Mouse (Mus musculus) liver, postnatal 0 days (tissue): Measurements from ENCODE around the gene Cry2. TPM values are rescaled to one million over a fixed set of nuclear protein-coding genes. Genes with fewer than 3 reads are reported as not detected.

Source experiments
- ATAC-seq: fragments of 200-750 bp; cut with Nextera tagmentation; 2 replicates; pipeline ENCODE4 v1.8.0; 2017; ENCODE audit warnings: mild to moderate bottlenecking, moderate library complexity
- DNase-seq: peaks from one replicate; pipeline ENCODE4 v3.0.0-alpha.2; 2016
- H3K27ac ChIP-seq: fragments of 300-500 bp; sonication (generic); 2 replicates; pipeline ENCODE4 v1.5.1; 2014; ENCODE audit warnings: antibody characterized with exemption, moderate library complexity, mild to moderate bottlenecking, low read depth
- H3K27me3 ChIP-seq: fragments of 300-500 bp; sonication (generic); 2 replicates; pipeline ENCODE4 v1.6.1; 2014; ENCODE audit warnings: low read length, control low read depth, mixed read lengths; ENCODE audit not compliant: insufficient read depth
- H3K36me3 ChIP-seq: fragments of 300-500 bp; sonication (generic); replicated peaks from 2 replicates; pipeline ENCODE4 v1.6.1; 2014; ENCODE audit warnings: mild to moderate bottlenecking, control low read depth, low read length, moderate library complexity, mixed read lengths; ENCODE audit not compliant: insufficient read depth
- H3K4me1 ChIP-seq: fragments of 300-500 bp; sonication (generic); 2 replicates; pipeline ENCODE4 v1.6.1; 2014; ENCODE audit warnings: antibody characterized with exemption, mild to moderate bottlenecking, control low read depth; ENCODE audit not compliant: insufficient read depth
- H3K4me2 ChIP-seq: fragments of 300-500 bp; sonication (generic); 2 replicates; pipeline ENCODE4 v1.6.1; 2014; ENCODE audit warnings: low read depth, mild to moderate bottlenecking, low read length, moderate library complexity, mixed read lengths
- H3K4me3 ChIP-seq: fragments of 300-500 bp; sonication (generic); 2 replicates; pipeline ENCODE4 v1.5.1; 2014; ENCODE audit warnings: low read depth, low read length
- H3K9ac ChIP-seq: fragments of 300-500 bp; sonication (generic); replicated peaks from 2 replicates; pipeline ENCODE4 v1.6.1; 2014; ENCODE audit warnings: mild to moderate bottlenecking, moderate library complexity
- H3K9me3 ChIP-seq: fragments of 300-500 bp; sonication (generic); 2 replicates; pipeline ENCODE4 v1.6.1; 2016; ENCODE audit warnings: mild to moderate bottlenecking, control low read depth, low read length, mixed read lengths
- CTCF ChIP-seq: sonication (generic); IDR thresholded peaks from 2 replicates; pipeline ENCODE4 v1.5.1; 2016; ENCODE audit warnings: antibody characterized with exemption, low read depth
- EP300 ChIP-seq: IDR thresholded peaks from 2 replicates; pipeline ENCODE4 v1.6.1; 2016; ENCODE audit warnings: antibody characterized with exemption, low read depth, mild to moderate bottlenecking
- WGBS: fragments of 180-500 bp; shearing (Covaris S2); extraction: QIAGEN DNeasy Blood & Tissue Kit; methylation state at CpG from one replicate; pipeline ENCODE4 v1.1.7; 2014; ENCODE audit not compliant: insufficient replicate concordance; 5-methylcytosine and 5-hydroxymethylcytosine counted together
- polyA plus RNA-seq: library from polyadenylated mRNA; unstranded; fragments of >200 nt; fragmentation: Nextera tagmentation; extraction: Ambion mirVana; gene quantifications from 2 replicates; pipeline ENCODE4 v1.2.1, GENCODE M21; 2015

Cry2 gene
- polyA plus RNA-seq, 1 experiment from 2014 or later = 11.9 TPM

GRCm38 (mm10) chr2:92447121-92447740 is 13.4 kb upstream of the Cry2 start:
- no peaks in the 10 kb centered on the region for H3K27me3 ChIP-seq
- H3K4me3 ChIP-seq = no peak overlapping the region
- H3K4me1 ChIP-seq = peaks cover 24% of the 10 kb centered on the region
- no peaks in the 10 kb centered on the region for H3K9me3 ChIP-seq
- TF ChIP-seq EP300 (no peak), CTCF (0 out of 2 replicates have a peak, but pooled peaks have one; percentile 18)
- no peaks in the 10 kb centered on the region for H3K36me3 ChIP-seq
- 70% methylated on average over 7 of the region's 7 CpGs for WGBS
- H3K27ac ChIP-seq = peak overlapping the region; percentile 56; the same call in 1 of the 2 replicates
- ATAC-seq = no peak
- no peak overlapping the region for H3K9ac ChIP-seq
- no peak overlapping the region for H3K4me2 ChIP-seq
- DNase-seq = no peak

- Histone ChIP-seq H3K9ac (no peak overlapping the region), H3K9me3 (no peaks in the 10 kb centered on the region), H3K27ac (peak overlapping the region; percentile 56), H3K4me3 (no peak overlapping the region), H3K4me1 (peaks cover 24% of the 10 kb centered on the region), H3K27me3 (no peaks in the 10 kb centered on the region), H3K36me3 (no peaks in the 10 kb centered on the region), H3K4me2 (no peak overlapping the region)
- WGBS = 62% methylated on average over 8 of the region's 8 CpGs
- ATAC-seq = peak; percentile 46
- no peak for DNase-seq
- TF ChIP-seq EP300 = no peak
- no peak for TF ChIP-seq CTCF
These were observed 12.8 kb upstream of the Cry2 start for GRCm38 (mm10) chr2:92446656-92447055.

- H3K36me3 ChIP-seq = no peaks in the 10 kb centered on the region
- no peaks in the 10 kb centered on the region for H3K27me3 ChIP-seq
- 49% methylated on average over 9 of the region's 9 CpGs for WGBS
- ATAC-seq = peak; percentile 78
- no peak overlapping the region for H3K4me3 ChIP-seq
- H3K9ac ChIP-seq = no peak overlapping the region
- no peak overlapping the region for H3K4me2 ChIP-seq
- 0 out of 2 replicates have a peak, but pooled peaks have one; percentile 31 for TF ChIP-seq EP300
- TF ChIP-seq CTCF = no peak
- peaks cover 24% of the 10 kb centered on the region for H3K4me1 ChIP-seq
- DNase-seq = peak; percentile 66
- no peaks in the 10 kb centered on the region for H3K9me3 ChIP-seq
- peak overlapping the region; percentile 56 for H3K27ac ChIP-seq
These were observed 12.0 kb upstream of the Cry2 start for GRCm38 (mm10) chr2:92445890-92446289.

- 37% methylated on average over 4 of the region's 4 CpGs for WGBS
- TF ChIP-seq EP300 (peak; percentile 94), CTCF (no peak)
- H3K9ac ChIP-seq = no peak overlapping the region
- no peaks in the 10 kb centered on the region for H3K36me3 ChIP-seq
- no peak overlapping the region for H3K4me3 ChIP-seq
- H3K27ac ChIP-seq = no peak overlapping the region
- no peak for DNase-seq
- peak; percentile 62 for ATAC-seq
- no peaks in the 10 kb centered on the region for H3K9me3 ChIP-seq
- no peak overlapping the region for H3K4me2 ChIP-seq
- H3K4me1 ChIP-seq = peaks cover 24% of the 10 kb centered on the region
- no peaks in the 10 kb centered on the region for H3K27me3 ChIP-seq
These were observed 10.5 kb upstream of the Cry2 start for GRCm38 (mm10) chr2:92444376-92444775.

GRCm38 (mm10) chr2:92443313-92443712 is 9.5 kb upstream of the Cry2 start:
- Histone ChIP-seq H3K4me1 (peaks cover 24% of the 10 kb centered on the region), H3K4me3 (no peak overlapping the region), H3K36me3 (no peaks in the 10 kb centered on the region), H3K27ac (no peak overlapping the region), H3K4me2 (no peak overlapping the region), H3K9me3 (no peaks in the 10 kb centered on the region), H3K9ac (no peak overlapping the region), H3K27me3 (no peaks in the 10 kb centered on the region)
- DNase-seq = no peak
- TF ChIP-seq CTCF (no peak), EP300 (no peak)
- 67% methylated on average over 4 of the region's 4 CpGs for WGBS
- ATAC-seq = peak; percentile 18; the same call in 1 of the 2 replicates

GRCm38 (mm10) chr2:92442419-92443001 is 8.7 kb upstream of the Cry2 start:
- DNase-seq (no peak), ATAC-seq (no peak)
- Histone ChIP-seq H3K4me1 (peaks cover 26% of the 10 kb centered on the region), H3K9me3 (no peaks in the 10 kb centered on the region), H3K27me3 (no peaks in the 10 kb centered on the region), H3K4me2 (no peak overlapping the region), H3K27ac (no peak overlapping the region), H3K4me3 (no peak overlapping the region), H3K9ac (no peak overlapping the region), H3K36me3 (no peaks in the 10 kb centered on the region)
- no peak for TF ChIP-seq CTCF
- no peak for TF ChIP-seq EP300
- 59% methylated on average over 12 of the region's 12 CpGs for WGBS
